Mouse (Mus musculus) stomach, postnatal 0 days (tissue): ENCODE results near the gene Zc3hav1l.

Experiments used
- CTCF ChIP-seq: IDR thresholded peaks from 2 replicates; pipeline ENCODE4 v1.5.1; 2016; ENCODE audit warnings: antibody characterized with exemption, low read depth, mild to moderate bottlenecking, moderate library complexity
- EP300 ChIP-seq: optimal IDR thresholded peaks from 2 replicates; pipeline ENCODE3; 2016; ENCODE audit warnings: antibody characterized with exemption

DNA sequence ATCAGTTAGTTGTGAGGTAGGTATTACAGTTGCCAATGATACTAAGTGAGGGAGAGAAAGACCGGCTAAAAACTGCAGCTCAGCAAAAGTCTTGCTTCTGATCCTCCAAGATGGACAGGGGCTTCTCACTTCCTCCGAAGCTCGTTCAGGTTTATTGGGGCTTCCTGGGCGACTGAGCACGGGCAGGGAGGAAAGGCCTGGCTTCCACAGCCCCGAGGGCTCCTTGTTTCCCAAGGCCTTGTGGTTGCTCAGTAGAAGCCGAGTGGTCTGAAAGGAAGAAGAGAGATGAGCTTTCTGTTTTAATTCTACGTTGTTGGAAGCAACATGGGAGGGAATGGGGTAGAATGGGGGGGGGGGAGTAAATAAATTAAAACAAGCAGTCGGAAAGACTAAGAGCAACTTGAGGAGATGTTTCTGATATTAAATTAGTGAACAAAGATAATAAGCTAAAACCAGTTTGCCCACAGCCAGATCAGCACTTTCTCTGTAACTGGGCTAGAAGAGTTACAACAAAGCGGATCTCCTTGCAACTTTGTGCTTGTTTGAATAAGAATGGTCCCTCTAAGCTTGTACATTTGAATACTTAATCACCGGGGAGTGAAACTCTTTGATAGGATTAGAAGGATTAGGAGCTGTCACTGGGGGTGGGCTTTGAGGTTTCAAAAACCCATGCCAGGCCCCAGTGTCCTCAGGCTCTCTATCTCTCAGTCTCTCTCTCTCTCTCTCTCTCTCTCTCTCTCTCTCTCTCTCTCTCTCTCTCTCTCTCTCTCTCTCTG, 6.0 kb downstream of the Zc3hav1l start:
- TF ChIP-seq CTCF: no peak
- TF ChIP-seq EP300: no peak
